Mouse (Mus musculus) cerebellum, adult (tissue): ENCODE results near the gene Slc8a1.

Source experiments
- ATAC-seq: cut with Nextera tagmentation; 2 replicates; pipeline ENCODE4 v1.9.2; 2017; ENCODE audit warnings: mild to moderate bottlenecking, moderate library complexity, mixed read lengths; ENCODE audit not compliant: insufficient number of reproducible peaks, low FRiP score, low TSS enrichment

Gene Slc8a1

DNA sequence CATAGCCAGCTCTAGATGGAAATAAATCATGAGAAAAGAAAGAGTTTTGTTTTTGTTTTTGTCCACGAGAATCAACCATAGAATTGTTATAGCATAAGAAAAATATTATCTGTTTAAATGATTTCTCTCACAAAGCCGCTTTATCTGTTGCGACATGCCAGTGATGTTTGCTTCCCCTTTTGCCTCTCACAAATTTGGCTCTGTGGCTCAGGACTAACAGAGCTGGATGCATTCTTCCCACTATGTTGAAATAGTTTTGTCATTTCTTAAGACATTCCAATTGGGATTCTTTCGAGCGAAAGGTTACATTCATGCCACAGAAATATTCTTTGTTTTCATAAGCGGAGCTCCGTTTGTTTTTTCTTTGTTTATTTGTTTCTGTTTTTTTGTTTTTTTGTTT is 359.7 kb downstream of the Slc8a1 start:
- ATAC-seq, result no peak

DNA sequence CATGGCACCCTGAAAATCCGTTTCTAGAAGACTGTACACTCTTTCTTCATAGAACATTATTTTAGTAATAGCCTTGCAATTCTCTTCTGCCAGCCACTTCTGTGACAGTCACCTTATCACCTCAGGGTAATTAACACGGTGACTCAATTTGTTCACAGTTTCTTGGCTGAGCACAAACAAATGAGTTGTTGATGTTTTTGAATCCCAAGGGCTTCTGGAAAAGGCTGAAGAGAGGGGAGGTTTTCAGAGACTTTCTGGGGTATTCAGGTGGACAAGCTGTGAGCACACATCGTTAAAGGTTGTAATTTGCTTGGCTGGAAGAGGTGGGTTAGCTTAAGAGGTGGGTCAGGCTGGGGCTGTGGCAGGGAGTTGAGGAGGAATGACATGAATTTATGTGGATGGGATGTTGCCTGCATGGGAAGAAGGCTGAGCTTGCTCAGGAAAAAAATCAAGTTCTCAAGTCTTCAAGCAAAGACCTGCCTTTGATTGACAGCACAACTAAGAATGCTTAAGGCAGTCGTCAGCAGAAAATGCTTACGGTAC is 360.3 kb downstream of the Slc8a1 start:
- no peak for ATAC-seq

DNA sequence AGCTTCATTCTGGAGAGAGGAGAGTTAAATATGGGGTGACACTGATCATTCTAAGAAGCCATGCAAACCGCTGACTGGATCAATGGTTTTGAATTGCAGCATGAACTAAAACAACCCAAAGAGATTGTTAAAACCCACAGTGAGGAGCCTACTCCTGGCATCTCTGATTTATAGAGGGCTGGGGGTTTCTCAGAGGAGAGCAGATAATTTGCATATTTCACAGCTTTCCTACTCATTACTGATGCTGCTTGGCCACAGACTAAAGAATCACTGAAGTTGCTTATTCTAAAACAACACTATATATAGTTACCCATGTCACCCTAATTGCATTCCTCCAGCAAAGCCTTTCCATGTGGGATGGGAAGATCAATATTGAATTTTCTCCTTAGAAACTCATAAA is 361.0 kb downstream of the Slc8a1 start:
- ATAC-seq, result no peak

DNA sequence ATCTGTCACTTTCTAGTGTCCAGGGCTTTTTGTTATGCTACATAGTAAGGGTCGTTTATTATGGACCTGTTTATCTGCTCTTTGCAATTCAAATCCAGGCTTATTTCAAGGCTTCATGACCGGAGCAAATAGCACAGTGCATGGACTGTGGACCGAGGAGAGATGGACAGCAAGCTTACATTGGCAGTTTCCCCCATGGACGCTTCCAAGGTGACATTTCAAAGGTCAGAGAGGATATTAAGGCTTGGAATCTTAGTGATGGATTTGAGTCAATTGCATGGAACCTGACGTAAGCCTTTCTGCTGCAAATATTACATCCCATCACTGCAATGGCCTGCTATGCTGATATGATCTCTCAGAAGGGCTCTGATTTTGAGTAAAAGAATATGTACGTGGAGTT is 362.3 kb downstream of the Slc8a1 start:
- no peak for ATAC-seq

DNA sequence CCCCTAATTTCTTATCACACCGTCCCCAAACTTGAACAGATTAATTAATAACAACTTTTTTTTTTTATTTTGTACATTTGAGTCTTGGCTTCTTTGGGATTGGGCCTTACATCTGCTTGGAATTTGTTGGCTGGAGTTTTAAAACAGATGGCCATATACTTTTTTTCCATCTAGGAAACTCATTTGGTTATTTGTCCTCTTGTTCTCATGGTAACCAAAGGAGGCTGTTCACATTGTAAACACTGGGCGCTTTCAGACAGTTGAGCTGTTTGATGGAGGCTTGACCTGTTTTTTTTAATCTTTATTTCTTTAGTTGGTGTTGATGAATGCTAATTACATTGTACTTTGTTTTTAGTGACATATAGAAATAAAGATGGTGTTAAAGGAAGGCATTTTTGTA is 369.1 kb downstream of the Slc8a1 start:
- no peak for ATAC-seq

DNA sequence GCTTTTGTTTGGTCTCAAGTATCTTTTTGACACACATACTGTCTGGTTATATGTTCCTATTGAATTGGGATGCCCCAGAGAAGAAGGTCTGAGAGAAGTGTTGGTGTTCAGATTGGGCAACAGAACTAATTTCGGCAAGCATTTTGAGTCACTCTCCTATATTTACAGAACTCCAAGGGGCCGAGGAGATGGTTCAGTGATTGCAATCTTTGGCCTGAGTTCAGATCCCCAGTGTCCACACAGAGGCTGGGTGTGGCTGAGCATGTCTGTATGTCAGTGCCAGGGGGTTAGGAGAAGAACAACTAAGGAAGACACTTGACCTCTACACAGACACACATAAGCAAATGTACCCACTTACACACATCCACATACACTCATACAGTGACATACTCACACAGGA is 369.7 kb downstream of the Slc8a1 start:
- ATAC-seq, result no peak

DNA sequence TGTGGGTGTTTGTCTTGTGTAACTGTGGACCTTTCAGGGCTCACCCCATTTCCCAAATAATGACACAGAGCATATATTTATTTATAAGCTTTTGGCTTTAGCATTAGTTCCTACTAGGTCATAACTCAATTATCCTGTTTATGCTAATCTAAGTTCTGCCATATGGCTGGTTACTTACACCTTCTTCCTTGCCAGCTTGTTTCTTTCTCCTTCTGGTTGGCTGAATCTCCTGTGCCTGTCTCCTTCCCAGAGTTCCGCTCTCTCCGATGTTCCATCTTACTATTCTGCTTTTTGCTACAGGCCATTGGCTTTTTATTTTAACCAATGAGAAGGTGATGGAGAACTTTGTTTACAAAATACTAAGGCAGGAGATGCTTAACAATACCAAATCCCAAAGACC is 374.8 kb downstream of the Slc8a1 start:
- ATAC-seq, result no peak

DNA sequence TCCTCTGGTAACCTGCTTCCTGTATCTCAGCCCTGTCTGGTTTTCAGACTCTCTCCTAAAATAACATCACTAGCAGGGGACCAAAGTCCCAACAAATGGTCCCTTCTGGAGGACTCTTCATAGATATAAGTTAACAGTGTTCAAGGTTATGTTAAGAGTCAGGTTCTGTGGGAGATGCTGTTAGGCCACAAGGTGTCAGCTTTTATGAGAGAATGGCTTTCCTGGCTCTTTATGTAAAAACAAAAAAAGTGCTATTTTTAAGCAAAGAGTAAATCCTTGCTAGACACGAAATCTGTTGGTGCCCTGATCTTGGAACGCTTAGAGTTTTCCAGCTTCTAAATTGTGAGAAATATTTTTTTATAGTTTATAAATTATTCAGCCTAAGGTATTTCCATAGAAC is 377.6 kb downstream of the Slc8a1 start:
- no peak for ATAC-seq

DNA sequence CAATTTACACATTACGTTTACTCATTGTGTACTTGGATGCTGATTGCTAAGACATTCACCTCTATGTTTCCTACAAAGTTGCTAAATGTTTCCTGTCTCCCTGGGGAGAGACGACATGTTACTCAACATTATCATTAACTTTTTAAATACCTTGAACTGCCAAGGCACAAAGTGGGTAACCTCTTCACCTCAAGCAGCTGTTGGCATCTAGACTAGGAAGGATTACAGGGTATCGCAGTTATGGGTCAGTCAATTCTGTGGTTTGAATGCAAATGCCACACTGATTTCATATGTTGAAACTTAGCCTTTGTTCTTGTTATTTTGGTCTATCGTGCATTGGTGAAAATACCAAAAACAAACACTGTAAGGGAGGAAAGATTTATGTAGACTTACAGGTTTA is 378.1 kb downstream of the Slc8a1 start:
- ATAC-seq, result no peak

DNA sequence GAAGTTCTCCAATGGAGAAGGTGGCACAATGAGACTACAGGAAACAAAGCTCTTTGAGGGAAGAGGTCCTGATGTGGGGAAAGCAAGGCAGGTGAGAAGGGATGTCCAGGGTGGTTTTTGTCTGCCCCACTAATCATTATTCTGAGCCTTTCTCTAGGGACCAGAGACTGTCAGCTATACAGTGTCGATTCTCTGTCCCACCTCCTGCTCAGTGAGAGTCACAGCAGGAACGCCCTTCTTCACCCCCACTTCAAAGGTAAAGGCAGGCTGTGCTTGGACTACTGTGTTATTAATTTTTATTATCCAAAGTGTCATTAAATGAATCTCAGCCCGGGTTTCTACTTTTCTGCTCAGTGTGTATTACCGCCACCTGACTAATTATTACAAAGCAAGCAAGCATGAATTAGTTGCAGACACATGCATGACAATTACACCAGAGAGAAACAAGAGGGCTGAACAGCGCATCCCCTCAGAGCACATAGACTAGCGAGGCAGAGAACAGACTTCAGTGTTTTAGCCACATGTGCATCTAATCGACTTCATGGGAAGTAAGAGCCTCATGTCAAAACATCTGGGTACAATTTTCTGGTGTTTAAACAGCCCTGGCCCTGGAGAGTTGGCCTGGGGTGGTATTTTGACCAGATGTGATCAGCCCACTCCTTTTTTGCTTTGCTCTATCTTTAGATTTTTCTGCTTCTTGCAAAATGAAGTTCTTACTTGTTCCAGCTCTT is 402.0 kb downstream of the Slc8a1 start:
- no peak for ATAC-seq

DNA sequence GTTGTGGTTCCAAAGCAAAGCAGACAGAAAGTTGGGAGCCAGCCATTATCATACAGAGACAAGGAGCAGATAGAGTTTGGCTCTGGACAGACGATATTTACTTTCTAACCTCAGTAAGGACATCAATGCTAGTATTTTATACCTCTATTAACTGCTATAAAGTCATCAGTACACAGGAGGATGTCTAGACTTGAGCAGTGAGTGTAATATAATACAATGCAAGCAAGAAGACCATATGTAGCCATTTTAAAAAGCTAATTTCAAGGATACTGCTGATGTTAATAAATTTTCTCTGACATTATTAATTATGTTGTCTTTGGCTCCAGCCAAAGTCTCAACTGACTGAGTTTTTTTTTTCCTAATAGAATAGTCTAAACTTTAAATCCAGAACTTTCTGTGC is 402.7 kb downstream of the Slc8a1 start:
- no peak for ATAC-seq
